Mouse (Mus musculus) liver, embryonic 14.5 days (tissue): ENCODE data around the gene Dnajc4.

Source experiments
- CTCF ChIP-seq: IDR thresholded peaks from 2 replicates; pipeline ENCODE4 v1.5.1; 2016; ENCODE audit warnings: antibody characterized with exemption, low read depth, control low read depth
- EP300 ChIP-seq: IDR thresholded peaks from 2 replicates; pipeline ENCODE4 v1.6.1; 2016; ENCODE audit warnings: antibody characterized with exemption, low read depth

GRCm38 (mm10) chr19:6983621-6984020 lies 8.8 kb downstream of the Dnajc4 start:
- no peak for TF ChIP-seq EP300
- no peak for TF ChIP-seq CTCF
